Mouse (Mus musculus): Measurements from ENCODE around the gene Pax3. TPM values are rescaled to one million over a fixed set of nuclear protein-coding genes. Genes with fewer than 3 reads are reported as not detected.

Pax3 gene
- polyA plus RNA-seq, 1 experiment from 2014 or later, result 42.8 TPM

Other genes with a start within 250 kb of the Pax3 start
- 1.9 and 2.2 TPM in 2 replicates for gene Sgpp2, start 113.2 kb upstream of the Pax3 start, polyA plus RNA-seq (2014; fragmentation: Nextera tagmentation; extraction: Ambion mirVana)